Mouse (Mus musculus) E14TG2a.4 (cell line): ENCODE data around the gene Sart3.

Source experiments
- CTCF ChIP-seq: conservative IDR thresholded peaks from 2 replicates; pipeline ENCODE4 v1.5.1; 2014; ENCODE audit warnings: low read length
- NANOG ChIP-seq: IDR thresholded peaks from 2 replicates; pipeline ENCODE4 v1.6.1; 2014; ENCODE audit warnings: borderline replicate concordance, low read length, mixed read lengths
- POU5F1 ChIP-seq: IDR thresholded peaks from 2 replicates; pipeline ENCODE4 v1.6.1; 2014; ENCODE audit warnings: low read length, borderline replicate concordance

DNA sequence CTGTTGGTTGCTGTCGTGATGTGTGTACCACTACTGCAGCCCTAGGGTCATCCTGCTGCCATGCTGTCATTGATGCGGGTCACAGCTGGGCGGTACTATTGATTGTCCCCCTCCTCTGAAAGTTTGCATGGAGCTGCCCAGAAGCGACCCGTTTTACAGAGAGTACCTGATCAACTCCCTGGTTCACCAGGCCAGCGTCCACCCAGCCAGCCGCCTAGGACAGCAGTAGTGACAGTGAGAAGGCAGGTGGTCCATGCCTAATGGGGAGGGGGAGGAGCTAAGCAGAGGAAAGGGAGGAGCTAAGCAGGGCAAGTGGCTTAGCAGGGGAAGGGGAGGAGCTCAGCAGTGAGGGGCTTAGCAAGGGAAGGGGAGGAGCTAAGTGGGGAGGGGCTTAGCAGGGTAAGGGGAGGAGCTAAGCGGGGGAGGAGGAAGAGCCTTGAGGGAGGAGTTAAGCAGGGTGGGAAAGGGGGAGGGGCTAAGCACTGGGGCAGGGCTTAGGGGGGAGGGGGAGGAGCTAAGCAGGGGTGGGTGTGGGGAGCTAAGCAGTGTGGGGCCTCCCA is 79.0 kb downstream of the Sart3 start:
- no peak for TF ChIP-seq CTCF
- no peak for TF ChIP-seq POU5F1
- TF ChIP-seq NANOG: no peak
